Comparison of ENCODE assay signal across 10 mouse cellular contexts in genomic region chr1:23705489-23705888, GRCm38 (mm10). TPM values are rescaled to one million over a fixed set of nuclear protein-coding genes. Genes with fewer than 3 reads are reported as not detected.
DNase-seq lines count a peak whose midpoint lies in the region; ATAC-seq lines count a peak whose summit lies in the region.
"Had no signal": no experiment of that assay in that cellular context is flagged by ENCODE, and none has a peak within 500 bp of the region (broad histone marks: within the 10 kb centered on the region; RNA-seq: fewer than 3 reads in every experiment).

No protein-coding gene starts in this region.

- no peak overlapping the region for H3K4me3 ChIP-seq in forebrain, embryonic 14.5 days (ENCODE audit: low read depth, low read length)
- H3K4me3 ChIP-seq in limb, embryonic 10.5 days = no peak overlapping the region
- H3K4me3 ChIP-seq: embryonic facial prominence, embryonic 15.5 days; myocyte had no signal

- no peaks in the 10 kb centered on the region for H3K9me3 ChIP-seq in forebrain, embryonic 14.5 days (replicated peaks; ENCODE audit: control insufficient read depth, low read length)
- H3K9me3 ChIP-seq in limb, embryonic 10.5 days (replicated peaks) = no peaks in the 10 kb centered on the region
- H3K9me3 ChIP-seq: embryonic facial prominence, embryonic 15.5 days had no signal

- peak; percentile 41 to 58 for DNase-seq in spleen, adult 18-20 months
- no peak for DNase-seq in spleen, adult 12 weeks (ENCODE audit: low spot score)
- peak; percentile 17 for DNase-seq in c-Kit-positive CD71-negative TER-119-negative erythroid progenitor cells, embryonic 14.5 days (ENCODE audit: low read depth)
- DNase-seq in forebrain, embryonic 14.5 days (ENCODE audit: low spot score) = peak; percentile 82
- peak; percentile 75 for DNase-seq in kidney, adult 9 months
- peak; percentile 61 for DNase-seq in limb, embryonic 10.5 days (ENCODE audit: low spot score)

- no peak overlapping the region for H3K9ac ChIP-seq in forebrain, embryonic 14.5 days (ENCODE audit: low read length)
- H3K9ac ChIP-seq: embryonic facial prominence, embryonic 15.5 days had no signal

- H3K4me2 ChIP-seq in forebrain, embryonic 14.5 days (ENCODE audit: low read length) = no peak overlapping the region
- H3K4me2 ChIP-seq: embryonic facial prominence, embryonic 15.5 days had no signal

- peak; percentile 84 for ATAC-seq in forebrain, embryonic 14.5 days
- ATAC-seq in neutrophil, adult 5-6 weeks (ENCODE audit: extremely low read depth, insufficient number of reproducible peaks, low FRiP score, poor library complexity, severe bottlenecking) = peak; percentile 77; the same call in 1 of the 2 replicates
- no peak for ATAC-seq in inflammation-experienced regulatory T-cells, adult 6 months

- H3K36me3 ChIP-seq in forebrain, embryonic 14.5 days (ENCODE audit: control insufficient read depth, insufficient read depth, low read length) = no peaks in the 10 kb centered on the region
- no peaks in the 10 kb centered on the region for H3K36me3 ChIP-seq in limb, embryonic 10.5 days
- H3K36me3 ChIP-seq: embryonic facial prominence, embryonic 15.5 days had no signal

- peaks cover 3% of the 10 kb centered on the region; the same call in 1 of the 2 replicates for H3K4me1 ChIP-seq in forebrain, embryonic 14.5 days (ENCODE audit: control insufficient read depth, insufficient read depth, low read length)
- no peaks in the 10 kb centered on the region for H3K4me1 ChIP-seq in limb, embryonic 10.5 days
- H3K4me1 ChIP-seq: embryonic facial prominence, embryonic 15.5 days had no signal

- WGBS in forebrain, embryonic 14.5 days = 19% methylated on average over 6 of the region's 6 CpGs
- WGBS in limb, embryonic 10.5 days = 25% methylated on average over 6 of the region's 6 CpGs

- H3K27me3 ChIP-seq in forebrain, embryonic 14.5 days (replicated peaks; ENCODE audit: control insufficient read depth, insufficient read depth, low read length) = no peaks in the 10 kb centered on the region
- no peaks in the 10 kb centered on the region for H3K27me3 ChIP-seq in limb, embryonic 10.5 days (ENCODE audit: low read depth, poor library complexity, severe bottlenecking)
- H3K27me3 ChIP-seq: embryonic facial prominence, embryonic 15.5 days had no signal

- H3K27ac ChIP-seq in forebrain, embryonic 14.5 days (ENCODE audit: low read depth, low read length) = no peak overlapping the region
- H3K27ac ChIP-seq in limb, embryonic 10.5 days = no peak overlapping the region
- H3K27ac ChIP-seq: embryonic facial prominence, embryonic 15.5 days had no signal

RNA-seq across cellular contexts. Expression of gene B3gat2, which starts 56.1 kb away (rescaled TPM):
- polyA plus RNA-seq in forebrain, embryonic 14.5 days (2014; fragmentation: Nextera tagmentation; extraction: Ambion mirVana) = 10.4 and 12.5 TPM in 2 replicates
- polyA plus RNA-seq in limb, embryonic 10.5 days (2016; fragmentation: Nextera tagmentation; extraction: Ambion mirVana) = 0.21 and 0.23 TPM in 2 replicates
- 0.47 and 0.74 TPM in 2 replicates for total RNA-seq in neutrophil, adult 5-6 weeks (2017)
- polyA plus RNA-seq in inflammation-experienced regulatory T-cells, adult 6 months (2017; shearing (Covaris generic)) = 1 to 10 TPM; 1.1 to 4.0 (median 2.3) TPM
